Mouse (Mus musculus) retina, postnatal 7 days (tissue): ENCODE measurements around the gene Ldha.
"Not testable (repeated sequence)": the region's sequence is repeated elsewhere in the genome, so short reads cannot be mapped to it uniquely, and the experiment has no call there.

Source experiments
- DNase-seq: peaks from one replicate; pipeline ENCODE4 v3.0.0-alpha.2; 2012; ENCODE audit warnings: low read depth, low spot score

The Ldha gene

DNA sequence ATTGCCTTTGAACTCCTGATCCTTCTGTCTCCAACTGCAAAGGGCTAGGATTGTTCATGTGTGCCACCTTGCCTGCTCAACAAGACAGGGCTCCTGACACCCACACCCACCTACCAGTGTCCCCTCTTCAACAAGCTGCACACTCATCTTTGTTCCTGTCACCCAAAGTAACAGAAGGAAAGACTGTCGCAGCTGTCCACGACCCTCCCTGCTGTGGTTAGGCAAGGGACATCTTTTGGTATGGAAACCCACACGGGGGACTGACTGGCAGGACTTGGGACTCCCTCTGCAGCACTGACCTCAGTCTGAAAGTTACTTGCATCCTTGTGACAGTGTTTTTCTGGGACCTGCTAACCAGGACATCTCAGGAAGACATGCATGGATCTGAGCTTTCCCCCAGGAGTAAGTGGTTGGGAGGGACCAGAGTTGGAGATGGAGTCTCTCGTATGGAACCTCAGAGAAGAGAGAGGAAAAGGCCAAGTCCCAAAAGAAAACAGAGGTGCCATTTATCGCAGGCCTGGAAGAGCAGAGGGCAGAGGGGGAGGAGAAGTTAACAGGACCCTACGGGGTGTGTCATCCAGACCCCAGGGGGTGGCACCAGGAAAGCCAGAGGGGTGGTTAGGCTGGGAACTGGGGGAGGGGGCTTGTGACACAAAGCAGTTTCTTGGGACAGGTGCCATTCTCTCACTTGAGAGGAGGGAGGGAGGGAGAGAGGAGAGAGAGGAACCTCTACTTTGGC lies at the start of gene Ldha:
Ldha (plus strand) TSS at position 689 of the 739 bp plus-strand sequence.
- no peak for DNase-seq

DNA sequence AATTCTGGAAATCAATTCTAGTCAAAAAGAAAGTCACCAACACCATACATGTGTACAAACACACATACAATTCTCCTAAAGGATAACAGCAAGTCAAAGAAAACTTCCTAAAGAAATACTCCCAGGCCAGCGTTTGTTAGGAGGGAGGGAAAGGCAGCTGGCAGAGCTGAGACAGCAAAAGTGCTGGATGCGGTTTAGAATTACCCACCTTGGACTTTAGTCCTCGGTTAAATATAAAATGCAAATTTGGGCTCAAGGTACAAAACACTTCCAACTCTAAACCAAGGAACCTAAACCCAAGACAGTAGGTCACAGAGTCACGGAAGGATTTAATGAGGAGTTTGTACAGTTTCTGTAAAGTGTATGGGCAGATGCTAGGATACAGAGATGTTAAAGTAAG lies 47.4 kb upstream of the Ldha start:
- DNase-seq, result no peak

DNA sequence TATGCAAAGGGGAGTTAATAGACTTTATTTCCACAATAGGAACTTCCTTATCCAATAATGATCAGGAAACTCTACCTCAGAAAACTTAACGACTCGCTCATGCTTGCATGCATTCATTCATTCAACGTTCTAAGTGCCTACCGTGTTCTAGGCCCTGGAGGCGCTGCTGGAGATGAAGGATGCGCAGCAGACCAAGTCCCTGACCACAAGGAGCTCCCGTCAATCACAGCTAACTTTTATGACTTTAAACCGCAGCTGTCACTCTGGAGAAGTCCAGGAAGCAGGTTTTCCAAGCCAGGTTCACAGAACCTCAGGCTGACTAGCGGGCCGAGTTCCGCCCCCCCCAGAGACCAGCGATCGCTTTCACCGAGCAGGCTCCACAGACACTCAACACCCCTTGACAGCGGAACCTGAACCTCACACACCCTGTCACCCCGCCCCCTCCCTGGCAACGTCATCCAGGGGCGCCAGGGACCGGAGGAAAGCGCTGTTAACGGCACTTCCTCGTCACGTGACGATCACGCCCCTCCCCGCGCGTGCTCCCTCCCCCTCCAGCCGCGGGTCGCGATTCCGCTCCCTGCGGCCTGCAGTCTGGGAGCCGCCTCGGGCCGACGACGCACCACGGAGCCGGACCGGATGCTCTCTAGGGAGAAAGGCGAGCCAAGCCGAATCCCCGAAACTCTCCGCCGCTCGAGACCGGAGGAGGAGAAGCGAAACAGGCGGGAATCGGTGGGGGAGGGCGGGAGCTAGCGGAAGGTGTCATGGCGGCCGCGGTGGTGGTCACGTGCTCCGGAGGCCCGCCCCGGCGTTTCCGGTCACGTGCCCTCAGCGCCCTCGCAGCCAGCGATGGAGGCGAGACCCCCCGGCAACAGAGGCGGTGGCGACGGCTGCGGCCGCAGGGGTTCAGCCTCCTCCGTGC lies 45.7 kb upstream of the Ldha start, which contains the start of the genes Hps5 and Gtf2h1:
Hps5 (minus strand) TSS at position 778 of the 919 bp plus-strand sequence.
Gtf2h1 (plus strand) TSS at position 817 of the 919 bp plus-strand sequence.
- DNase-seq, result peak; percentile 96

DNA sequence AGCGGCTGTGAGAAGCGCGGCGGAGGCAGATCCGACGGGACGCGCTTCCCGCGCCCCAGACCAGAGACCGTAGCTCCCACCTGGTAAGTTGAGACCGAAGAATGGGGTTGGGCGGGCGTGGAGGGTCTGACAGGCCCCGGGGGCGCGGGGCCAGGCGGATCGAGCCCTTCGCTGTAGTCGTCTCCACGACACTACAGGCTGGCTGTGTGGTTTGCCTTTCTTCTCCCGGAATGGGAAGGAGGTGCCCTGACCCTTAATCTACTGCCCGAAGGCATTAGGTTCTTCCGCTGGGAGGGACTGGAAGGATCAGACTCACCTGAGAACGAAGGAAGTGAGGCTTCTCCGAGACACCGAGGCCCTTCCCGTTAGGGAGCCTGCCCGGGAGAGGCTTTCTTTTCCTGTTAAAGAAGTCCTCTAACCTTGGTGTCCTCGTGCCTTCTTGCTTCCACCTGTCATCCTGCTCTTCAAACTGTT lies 45.0 kb upstream of the Ldha start:
- no peak for DNase-seq

DNA sequence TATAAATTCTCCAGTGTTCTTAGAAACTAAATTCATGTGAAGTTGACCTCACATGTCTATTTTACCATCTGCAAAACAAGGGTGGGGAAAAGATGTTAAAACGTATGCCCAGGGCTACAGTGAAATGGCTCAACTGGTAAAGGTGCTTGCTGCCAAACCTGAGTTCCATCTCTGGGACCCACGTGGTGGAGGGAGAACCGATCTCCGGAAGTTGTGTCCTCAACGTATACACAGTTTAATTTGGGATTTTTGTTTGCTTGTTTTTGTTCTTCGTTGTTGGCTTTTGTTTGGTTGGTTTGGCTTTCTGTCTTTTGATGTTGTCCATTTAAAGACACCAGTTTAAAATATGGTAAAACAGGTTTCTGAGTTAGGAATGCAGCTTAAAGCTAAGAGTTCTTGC lies 44.5 kb upstream of the Ldha start:
- DNase-seq, result no peak

DNA sequence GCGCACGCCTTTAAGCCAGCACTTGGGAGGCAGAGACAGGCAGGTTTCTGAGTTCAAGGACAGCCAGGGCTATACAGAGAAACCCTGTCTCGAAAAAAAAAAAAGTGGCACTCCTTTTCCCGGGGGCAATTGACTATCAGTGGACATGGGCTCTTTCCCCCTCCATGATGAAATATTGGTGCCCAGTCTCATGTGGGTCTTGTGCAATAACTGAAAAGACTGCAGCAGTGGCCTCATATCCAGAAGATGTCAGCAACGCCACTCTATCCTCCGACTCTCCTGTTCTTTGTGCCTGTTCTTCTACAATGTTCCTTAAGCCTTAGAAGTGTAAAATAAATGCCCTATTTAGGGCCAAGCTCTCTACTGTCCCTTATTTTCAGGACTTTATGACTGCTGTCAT lies 30.9 kb upstream of the Ldha start:
- no peak for DNase-seq

DNA sequence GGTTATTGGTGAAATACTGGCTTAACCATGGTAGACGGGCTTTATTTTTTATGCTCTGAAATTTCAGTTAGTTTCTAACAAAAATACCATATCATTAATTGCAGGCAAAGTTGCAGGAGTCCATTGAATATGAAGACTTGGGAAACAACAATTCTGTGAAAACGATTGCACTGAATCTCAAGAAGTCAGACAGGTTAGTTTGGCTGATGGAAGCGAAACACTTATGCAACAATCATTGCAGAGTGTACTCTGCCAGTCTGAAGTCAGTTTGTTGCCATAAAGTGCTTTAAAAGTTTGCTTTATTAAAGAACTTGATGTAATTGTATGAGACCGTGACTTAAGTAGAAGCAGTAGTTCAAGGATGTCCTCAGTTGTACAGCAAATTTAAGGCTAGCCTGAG lies 27.3 kb upstream of the Ldha start:
- no peak for DNase-seq

DNA sequence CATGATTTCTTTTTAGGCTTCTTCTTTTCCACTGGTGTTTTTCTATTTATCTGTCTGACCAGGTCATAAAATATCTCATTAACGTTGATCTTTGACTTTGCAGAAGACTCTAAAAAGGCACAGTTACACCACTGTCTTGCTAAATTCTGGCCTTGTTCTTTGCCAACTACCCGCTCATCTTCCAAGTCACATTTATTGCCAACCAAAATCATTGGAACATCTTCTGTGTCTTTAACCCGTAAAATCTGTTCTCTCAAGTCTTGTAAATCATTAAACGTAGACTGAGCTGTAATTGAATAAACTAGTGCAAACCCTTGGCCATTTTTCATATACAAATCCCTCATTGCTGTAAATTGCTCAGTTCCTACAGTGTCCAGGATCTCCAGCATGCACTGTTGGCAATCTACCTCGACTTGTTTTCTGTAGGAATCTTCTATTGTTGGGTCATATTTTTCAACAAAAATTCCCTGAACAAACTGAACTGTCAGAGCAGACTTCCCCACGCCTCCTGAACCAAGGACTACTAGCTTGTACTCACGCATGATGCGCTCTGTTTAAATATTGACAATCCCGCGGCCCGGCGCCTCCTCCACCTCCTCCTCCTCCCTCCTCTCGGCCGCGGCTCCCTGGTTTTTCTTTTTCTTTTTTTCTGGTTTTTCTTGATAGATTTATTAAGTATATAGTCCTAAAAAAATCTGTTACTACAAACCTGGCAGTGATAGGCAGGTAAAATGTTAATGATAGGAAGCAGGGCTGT lies 20.2 kb upstream of the Ldha start:
- not testable (repeated sequence) for DNase-seq

DNA sequence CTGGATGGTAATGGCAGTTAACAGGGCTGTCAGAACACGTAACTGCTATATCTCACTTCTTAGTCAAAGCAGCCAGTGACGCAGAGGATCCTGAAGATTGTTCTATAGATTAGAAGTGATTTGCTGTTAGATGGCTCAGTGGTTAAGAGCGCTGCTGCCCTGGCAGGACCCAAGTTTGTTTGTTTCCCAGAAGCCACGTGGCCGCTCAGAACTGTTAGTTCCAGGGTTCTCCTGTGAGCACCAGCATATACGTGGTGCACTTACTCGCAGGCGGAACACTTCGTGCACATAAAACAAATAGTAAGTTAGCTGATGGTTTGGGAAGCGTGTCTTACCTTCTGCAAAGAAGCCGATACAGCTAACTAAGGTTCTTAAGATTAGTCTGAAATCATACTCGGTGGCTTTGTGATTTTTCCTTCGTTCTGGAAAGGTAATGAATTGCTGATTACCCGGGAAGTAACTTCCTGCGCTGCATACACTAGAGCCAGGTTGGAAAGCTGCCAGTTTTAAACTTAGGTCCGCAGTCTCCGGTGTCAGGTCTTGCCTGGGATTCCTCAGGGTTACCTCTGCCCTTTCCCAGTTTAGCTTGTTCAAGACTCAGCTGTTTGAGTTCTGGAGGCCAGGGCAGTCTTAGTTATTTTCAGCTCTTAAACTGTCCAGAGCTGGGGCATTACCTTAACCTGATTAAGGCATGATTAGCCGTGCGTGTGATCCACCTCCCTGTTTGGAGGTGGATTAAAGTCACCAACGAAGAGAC lies 14.1 kb upstream of the Ldha start:
- peak; percentile 61 for DNase-seq

DNA sequence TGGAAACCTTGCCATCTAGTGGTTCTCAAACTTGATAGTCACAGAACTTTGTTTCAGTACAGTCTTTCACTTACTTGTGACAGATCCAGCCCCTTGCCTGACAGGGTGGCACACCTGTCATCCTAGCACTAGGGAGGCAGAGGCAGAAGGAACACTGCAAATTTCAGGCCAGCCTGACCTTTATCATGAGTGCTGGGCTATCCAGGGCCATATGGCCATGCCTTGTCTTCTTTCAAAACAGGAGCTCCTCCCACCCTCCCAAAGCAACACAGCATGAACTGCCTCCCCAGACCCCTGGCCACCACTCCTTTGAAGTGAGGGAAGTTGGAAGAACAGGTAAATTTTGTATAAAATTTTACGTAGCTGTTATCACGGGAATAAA lies 13.5 kb upstream of the Ldha start:
- no peak for DNase-seq

DNA sequence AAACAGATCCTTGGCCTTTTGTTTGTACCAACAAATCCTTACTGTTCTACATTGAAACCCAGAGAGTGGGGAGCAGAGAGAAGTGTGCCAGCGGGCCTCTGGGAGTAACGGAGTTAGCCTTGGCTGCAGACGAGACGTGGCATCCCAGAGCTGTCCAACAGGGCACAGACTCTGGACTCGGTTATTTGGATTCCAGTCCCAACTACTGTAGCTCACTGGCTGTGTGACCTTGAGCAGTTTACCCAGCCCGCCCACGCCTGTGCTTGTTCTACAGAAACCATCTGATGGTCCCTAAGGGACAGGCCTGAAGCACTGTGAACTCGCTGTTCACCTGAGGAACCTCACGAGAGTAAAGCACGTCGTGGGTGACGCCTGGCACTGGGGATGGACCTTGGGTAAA lies 11.4 kb upstream of the Ldha start:
- DNase-seq, result no peak

DNA sequence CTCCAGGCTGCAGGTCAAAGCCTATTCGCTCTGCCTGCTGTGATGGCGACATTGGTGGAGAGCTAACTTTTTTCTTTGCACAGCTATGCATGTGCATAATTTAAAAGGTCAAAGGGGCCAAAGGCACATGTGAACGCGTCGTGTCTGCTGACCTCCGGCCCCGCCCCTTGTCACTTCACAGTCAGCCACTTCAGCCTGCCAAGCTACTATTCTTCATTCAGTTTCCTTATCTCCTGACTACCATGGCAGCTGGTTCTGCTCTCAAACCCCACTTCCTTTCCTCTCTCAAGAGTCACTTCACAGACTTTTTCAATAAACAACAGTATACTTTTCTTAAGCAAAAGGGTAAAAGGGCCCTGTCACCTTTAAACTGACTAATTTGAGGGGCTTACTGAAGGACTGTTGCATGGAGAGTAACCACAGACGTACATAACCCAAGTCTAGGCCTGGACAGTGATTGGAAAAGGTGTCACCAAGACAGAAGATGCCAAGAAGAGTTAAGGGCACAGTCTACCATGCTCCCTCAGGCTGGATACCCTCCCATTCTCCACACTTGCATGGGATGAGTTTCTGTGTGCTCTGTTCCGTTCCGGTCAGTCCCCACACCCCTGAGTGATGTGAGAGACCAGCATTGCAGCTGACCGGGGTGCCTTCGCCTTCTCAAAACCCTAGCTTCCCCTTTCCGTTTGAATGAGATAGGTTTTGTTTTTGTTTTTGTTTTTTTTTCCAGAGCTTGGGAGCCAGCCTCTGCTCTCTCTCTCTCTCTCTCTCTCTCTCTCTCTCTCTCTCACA lies 10.3 kb upstream of the Ldha start:
- no peak for DNase-seq

DNA sequence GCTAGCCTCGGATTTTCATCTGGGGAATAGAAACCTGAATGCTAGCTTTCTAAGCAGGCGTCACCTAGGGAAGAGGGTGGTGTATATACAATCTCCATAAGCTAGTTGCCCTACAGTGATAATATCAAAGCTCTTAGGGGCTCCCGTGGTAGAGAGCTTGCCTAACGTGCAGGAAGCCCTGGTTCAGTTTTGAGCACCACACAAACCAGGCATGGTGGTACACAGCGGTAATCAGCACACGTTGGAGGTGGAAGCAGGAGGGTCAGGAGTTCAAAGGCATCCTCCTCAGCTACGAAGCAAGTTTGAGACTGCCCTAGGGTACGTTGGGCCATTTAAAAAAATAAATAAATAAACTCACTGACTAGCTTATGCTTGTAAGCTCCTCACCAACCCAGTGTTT lies 9.6 kb upstream of the Ldha start:
- no peak for DNase-seq

DNA sequence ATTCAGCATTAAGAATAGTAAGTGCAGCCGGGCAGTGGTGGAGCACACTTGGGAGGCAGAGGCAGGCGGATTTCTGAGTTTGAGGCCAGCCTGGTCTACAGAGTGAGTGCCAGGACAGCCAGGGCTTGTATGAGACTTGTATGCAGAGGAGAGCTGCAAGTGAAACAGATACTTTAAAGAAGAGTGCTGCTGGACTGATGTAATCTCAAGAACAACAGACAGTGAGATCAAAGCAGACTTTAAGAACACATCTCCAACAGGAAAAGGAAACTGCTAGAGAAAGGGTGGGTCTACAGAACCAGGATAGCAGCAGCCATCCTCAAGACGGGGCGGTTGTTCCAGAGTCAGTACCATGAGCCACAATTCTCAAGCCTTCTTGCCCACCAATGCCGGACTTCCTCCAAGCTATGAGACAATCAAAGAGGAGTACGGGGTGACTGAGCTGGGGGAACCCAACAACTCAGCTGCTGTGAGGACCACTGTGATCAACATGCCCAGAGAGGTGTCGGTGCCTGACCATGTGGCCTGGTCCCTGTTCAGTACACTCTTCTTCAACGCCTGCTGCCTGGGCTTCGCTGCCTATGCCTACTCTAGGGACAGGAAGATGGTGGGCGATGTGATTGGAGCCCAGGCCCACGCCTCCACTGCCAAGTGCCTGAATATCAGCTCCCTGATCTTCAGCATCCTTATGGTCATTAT lies 9.0 kb upstream of the Ldha start:
- not testable (repeated sequence) for DNase-seq

DNA sequence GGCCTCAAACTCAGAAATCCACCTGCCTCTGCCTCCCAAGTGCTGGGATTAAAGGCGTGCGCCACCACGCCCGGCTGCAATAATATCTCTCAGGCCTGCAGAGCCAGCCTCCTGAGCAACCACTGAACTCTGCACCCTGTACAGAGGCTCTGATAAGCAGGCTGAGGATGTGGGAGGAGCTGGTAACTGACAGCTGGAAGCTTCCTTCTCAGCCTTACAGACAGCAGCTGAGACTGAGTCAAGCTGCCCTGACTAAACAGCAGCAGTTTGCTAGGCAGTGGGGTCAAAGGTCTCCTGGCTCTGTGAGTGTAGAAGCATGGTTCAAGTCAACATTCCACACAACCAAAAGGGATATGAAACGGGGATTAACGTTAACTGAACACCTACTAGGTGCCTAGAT lies 8.0 kb upstream of the Ldha start:
- DNase-seq, result no peak

DNA sequence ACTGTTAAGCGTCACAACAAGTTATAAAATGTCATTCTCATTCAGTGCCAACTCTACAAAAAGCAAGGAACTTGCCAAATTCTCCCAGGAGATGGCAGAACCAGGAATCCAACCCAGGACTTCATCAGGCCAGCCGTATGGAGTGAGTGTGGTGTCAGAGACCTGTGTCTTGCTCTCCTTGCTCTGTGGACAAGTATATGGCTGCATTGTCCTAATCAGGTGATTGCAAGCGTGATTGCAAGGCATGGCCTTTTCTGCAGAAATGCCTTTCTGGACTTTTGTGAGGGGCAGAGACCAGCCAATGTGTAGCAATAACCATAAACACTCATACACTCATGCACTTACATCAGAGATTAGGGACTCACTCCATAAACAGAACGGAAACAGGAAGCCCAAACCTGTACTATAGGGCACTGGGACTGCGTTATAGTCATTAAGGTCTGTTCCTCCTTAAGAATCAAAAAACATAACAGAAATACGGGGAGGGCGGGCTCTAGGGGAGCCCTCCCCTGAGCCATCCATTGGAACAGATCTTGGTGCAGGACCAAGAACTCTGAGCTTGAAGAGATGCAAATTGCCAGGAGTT lies 7.5 kb upstream of the Ldha start:
- DNase-seq, result no peak

DNA sequence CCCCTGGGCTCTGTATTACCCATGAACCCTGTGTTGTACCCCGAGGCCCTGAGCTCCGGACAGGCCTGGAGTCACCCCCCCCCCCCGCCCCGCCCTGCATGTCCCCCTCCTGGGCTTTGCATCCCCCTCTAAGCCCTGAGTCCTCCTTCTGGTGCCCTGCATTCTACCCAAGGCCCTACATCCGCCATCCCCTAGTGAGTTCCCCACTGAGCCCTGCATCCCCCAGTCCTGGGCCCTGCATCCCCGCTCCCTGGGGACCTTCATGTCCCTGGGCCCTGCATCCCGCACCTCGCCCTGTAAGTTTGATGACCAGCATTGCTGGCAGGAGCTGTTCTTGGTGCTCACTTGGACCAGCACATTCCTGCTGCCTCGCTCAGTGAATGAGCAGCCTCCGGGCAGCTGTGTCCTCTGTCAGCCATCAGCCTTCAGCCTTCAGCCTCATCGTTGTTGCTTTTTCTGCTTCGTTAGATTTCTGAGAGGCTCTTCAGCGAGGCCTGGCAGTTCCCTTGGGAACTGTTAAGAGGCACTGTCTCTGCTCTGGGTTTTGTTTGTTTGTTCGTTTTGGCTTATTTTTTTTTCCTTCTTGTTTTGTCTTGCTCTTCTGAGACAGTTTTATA lies 6.2 kb upstream of the Ldha start:
- no peak for DNase-seq

DNA sequence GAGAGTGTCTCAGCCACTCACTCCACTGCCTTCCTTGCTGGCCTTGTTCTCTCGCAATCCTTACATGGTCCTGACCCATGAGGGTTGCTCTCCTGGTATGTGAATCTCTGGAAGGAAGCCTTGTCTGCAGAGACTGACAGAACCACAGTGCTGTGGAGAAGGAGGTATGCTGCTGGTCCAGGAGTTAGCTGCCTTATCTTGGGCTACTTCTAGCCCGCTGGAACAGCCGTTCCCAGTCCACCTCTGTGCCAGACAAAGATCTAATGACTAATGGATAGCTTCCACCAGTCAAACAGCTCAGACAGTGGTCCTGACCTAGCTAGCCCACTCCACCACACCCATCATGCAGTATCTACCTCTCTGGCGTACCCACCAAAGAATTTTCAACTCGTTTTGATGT lies 4.9 kb upstream of the Ldha start:
- no peak for DNase-seq

DNA sequence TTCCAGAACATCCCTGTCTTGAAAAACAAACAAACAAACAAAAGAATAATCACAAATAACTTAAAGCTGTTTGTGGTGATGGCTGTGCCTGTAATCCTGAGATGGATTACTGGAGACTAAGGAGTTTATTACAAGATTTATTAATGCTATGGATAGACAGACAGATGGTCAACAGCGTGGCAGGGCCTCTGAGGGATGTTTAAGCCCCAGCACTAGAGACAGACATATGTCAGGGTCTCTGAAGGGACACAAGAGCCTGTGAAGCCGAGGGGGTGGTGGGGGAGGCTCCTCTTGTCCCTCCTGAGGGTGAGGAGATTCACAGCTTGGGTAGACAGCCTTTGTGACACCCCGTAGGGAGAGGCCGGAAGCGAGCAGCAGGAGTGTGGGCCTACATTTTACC lies 4.2 kb upstream of the Ldha start:
- peak; percentile 61 for DNase-seq
